Mouse (Mus musculus) hindbrain, embryonic 16.5 days (tissue): ENCODE data around the gene Gm17482. TPM values are rescaled to one million over a fixed set of nuclear protein-coding genes. Genes with fewer than 3 reads are reported as not detected.

ENCODE experiments used
- ATAC-seq: fragments of 200-750 bp; cut with Nextera tagmentation; 2 replicates; pipeline ENCODE4 v1.8.0; 2017; ENCODE audit warnings: moderate TSS enrichment, moderate library complexity
- H3K27ac ChIP-seq: fragments of 300-500 bp; sonication (generic); 2 replicates; pipeline ENCODE4 v1.5.1; 2014; ENCODE audit warnings: low read depth, mild to moderate bottlenecking, control low read depth, low read length, moderate library complexity
- H3K27me3 ChIP-seq: fragments of 300-500 bp; sonication (generic); replicated peaks from 2 replicates; pipeline ENCODE4 v1.6.1; 2014; ENCODE audit warnings: low read length; ENCODE audit not compliant: control insufficient read depth, insufficient read depth
- H3K36me3 ChIP-seq: fragments of 300-500 bp; sonication (generic); 2 replicates; pipeline ENCODE4 v1.6.1; 2014; ENCODE audit warnings: mild to moderate bottlenecking, low read length, moderate library complexity, mixed read lengths; ENCODE audit not compliant: control insufficient read depth, insufficient read depth
- H3K4me1 ChIP-seq: fragments of 300-500 bp; sonication (generic); 2 replicates; pipeline ENCODE4 v1.6.1; 2014; ENCODE audit warnings: low read depth, low read length; ENCODE audit not compliant: control insufficient read depth, insufficient read depth
- H3K4me2 ChIP-seq: fragments of 300-500 bp; sonication (generic); 2 replicates; pipeline ENCODE4 v1.6.1; 2014; ENCODE audit warnings: mild to moderate bottlenecking, low read length, control low read depth, moderate library complexity
- H3K4me3 ChIP-seq: fragments of 300-500 bp; sonication (generic); 2 replicates; pipeline ENCODE4 v1.5.1; 2014; ENCODE audit warnings: mild to moderate bottlenecking, low read length, control low read depth, moderate library complexity
- H3K9ac ChIP-seq: fragments of 300-500 bp; sonication (generic); 2 replicates; pipeline ENCODE4 v1.6.1; 2014; ENCODE audit warnings: low read depth, mild to moderate bottlenecking, control low read depth, low read length, moderate library complexity
- H3K9me3 ChIP-seq: fragments of 300-500 bp; sonication (generic); 2 replicates; pipeline ENCODE4 v1.6.1; 2014; ENCODE audit warnings: mild to moderate bottlenecking, low read length, moderate library complexity; ENCODE audit not compliant: control insufficient read depth
- WGBS: fragments of 180-500 bp; shearing (Covaris S2); extraction: QIAGEN DNeasy Blood & Tissue Kit; methylation state at CpG from one replicate; pipeline ENCODE4 v1.1.7; 2014; 5-methylcytosine and 5-hydroxymethylcytosine counted together
- polyA plus RNA-seq: library from polyadenylated mRNA; unstranded; fragments of >200 nt; fragmentation: Nextera tagmentation; extraction: Ambion mirVana; gene quantifications from 2 replicates; pipeline ENCODE4 v1.2.1, GENCODE M21; 2015

The Gm17482 gene
- polyA plus RNA-seq, 1 experiment from 2014 or later: not detected

DNA sequence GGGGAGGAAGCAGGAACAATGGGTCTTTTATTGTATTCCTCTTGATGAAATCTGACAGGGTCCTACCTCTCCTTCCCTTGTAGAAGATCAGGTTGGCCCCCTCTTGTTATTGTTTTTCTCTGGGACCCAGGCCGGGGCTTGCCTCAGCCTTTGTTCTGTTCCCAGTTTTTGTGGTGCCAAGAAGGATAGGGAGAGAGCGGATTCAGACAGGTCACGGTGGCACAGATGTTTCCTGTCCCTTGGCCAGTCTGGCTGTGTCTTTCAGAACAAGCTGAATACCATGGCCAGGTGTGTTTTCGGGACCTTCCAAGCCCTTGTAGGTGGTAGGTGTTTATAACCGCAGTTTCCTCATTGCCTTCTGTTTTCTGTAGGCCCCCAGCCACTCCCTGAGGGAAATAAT, 14.0 kb upstream of the Gm17482 start:
- H3K36me3 ChIP-seq: no peaks in the 10 kb centered on the region
- H3K9ac ChIP-seq: no peak overlapping the region
- no peak overlapping the region for H3K4me3 ChIP-seq

DNA sequence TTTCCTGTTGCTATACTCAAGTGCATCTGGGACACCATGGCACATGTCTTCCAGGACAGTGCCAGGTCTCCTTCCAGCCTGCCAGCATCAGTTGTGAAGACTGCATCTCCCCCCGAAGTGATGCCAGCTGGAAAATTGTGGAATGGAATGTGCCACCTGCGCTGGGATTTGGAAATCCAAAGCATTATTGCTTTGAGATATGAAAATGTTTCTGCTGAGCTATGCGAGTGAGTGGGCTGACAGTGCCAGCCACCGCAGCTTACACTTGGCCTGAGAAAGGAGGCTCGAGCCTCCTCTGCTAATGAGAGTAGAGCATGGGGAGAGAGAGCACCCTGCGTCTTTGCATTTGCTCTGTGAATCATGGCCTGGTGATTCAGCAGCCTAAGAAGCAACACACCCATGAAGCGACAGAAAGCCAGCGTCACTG, 5.9 kb upstream of the Gm17482 start:
- Histone ChIP-seq H3K27me3 (no peaks in the 10 kb centered on the region), H3K27ac (no peak overlapping the region), H3K9me3 (no peaks in the 10 kb centered on the region), H3K9ac (no peak overlapping the region), H3K4me3 (no peak overlapping the region), H3K36me3 (no peaks in the 10 kb centered on the region), H3K4me1 (peaks cover 3% of the 10 kb centered on the region; the same call in 1 of the 2 replicates), H3K4me2 (no peak overlapping the region)
- 65% methylated on average over 8 of the region's 8 CpGs for WGBS
- no peak for ATAC-seq

More for the DNA sequence above, 14.0 kb upstream of the Gm17482 start:
- Histone ChIP-seq H3K4me2 (no peak overlapping the region), H3K4me1 (no peaks in the 10 kb centered on the region), H3K9me3 (no peaks in the 10 kb centered on the region), H3K27me3 (no peaks in the 10 kb centered on the region), H3K27ac (no peak overlapping the region)
- WGBS: 52% methylated on average over 5 of the region's 5 CpGs
- no peak for ATAC-seq

DNA sequence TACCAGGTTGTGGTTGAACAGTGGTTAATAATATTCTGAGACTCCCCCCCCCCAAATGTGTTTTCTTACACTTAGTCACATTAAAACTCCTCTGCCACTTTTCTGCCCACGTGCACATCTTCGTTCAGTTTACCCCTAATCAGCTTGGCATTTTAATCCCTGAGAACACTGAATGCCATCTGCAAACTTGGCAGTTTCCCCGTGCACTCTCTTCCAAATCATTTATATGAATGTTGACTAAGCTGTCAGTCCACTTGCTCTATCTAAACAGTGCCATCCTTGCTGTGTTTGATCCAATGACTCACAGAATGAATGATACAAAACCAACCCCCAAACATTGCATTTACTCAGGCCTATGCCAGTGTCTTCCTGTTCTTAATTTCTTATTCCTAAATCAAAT, 1.6 kb upstream of the Gm17482 start:
- Histone ChIP-seq H3K4me1 (peaks cover 3% of the 10 kb centered on the region; the same call in 1 of the 2 replicates), H3K27me3 (no peaks in the 10 kb centered on the region), H3K4me2 (no peak overlapping the region), H3K9me3 (no peaks in the 10 kb centered on the region), H3K4me3 (no peak overlapping the region), H3K36me3 (no peaks in the 10 kb centered on the region), H3K9ac (no peak overlapping the region), H3K27ac (no peak overlapping the region)
- 46% methylated on average over 3 of the region's 3 CpGs for WGBS
- ATAC-seq: no peak

DNA sequence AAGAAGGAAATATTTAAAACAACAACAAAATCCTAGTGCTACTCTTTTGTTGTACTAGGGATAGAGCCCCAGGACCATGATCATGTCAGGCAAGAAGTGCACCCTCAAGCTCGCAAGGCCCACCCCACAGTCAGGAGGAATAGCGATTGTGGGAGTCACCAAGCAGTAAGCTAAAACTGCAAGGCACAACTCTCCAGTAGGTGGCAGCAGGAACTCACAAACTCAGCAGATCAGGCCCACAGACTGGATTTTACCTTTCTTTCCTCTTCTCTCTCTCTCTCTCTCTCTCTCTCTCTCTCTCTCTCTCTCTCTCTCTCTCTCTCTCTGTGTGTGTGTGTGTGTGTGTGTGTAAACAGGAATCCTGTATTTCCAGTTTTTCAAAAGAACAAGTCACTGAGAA, 386 bp downstream of the Gm17482 start:
- ATAC-seq: peak; percentile 81
- WGBS: 5% methylated on average over 2 of the region's 2 CpGs

DNA sequence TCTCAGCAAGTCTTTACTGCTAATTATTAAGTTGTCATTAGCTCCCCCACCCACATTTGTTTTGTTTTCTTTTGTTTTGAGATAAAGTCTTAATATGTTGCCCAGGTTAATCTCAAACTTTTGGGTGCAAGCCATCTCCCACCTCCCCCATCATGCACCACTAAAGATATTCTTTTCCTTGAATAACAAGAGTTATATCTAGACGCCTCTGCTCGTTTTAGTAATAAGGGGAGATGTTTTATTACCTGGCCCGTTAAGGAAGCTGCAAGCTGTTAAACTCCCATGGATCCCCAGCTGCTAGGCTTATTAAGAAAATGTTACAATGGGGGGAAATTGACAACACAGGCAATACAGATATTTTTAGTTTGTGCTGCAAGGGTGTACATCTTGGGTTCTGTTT, 3.4 kb downstream of the Gm17482 start:
- Histone ChIP-seq H3K9me3 (no peaks in the 10 kb centered on the region), H3K27me3 (no peaks in the 10 kb centered on the region), H3K4me1 (no peaks in the 10 kb centered on the region; the same call in 1 of the 2 replicates), H3K36me3 (no peaks in the 10 kb centered on the region), H3K4me2 (no peak overlapping the region), H3K4me3 (no peak overlapping the region), H3K27ac (no peak overlapping the region), H3K9ac (no peak overlapping the region)
- WGBS: 71% methylated on average over 3 of the region's 3 CpGs
- no peak for ATAC-seq

More for the DNA sequence above, 386 bp downstream of the Gm17482 start:
- H3K9ac ChIP-seq: no peak overlapping the region
- no peaks in the 10 kb centered on the region for H3K9me3 ChIP-seq
- H3K4me2 ChIP-seq: no peak overlapping the region
- no peak overlapping the region for H3K4me3 ChIP-seq
- no peaks in the 10 kb centered on the region for H3K27me3 ChIP-seq
- H3K4me1 ChIP-seq: no peaks in the 10 kb centered on the region; the same call in 1 of the 2 replicates
- no peak overlapping the region for H3K27ac ChIP-seq
- no peaks in the 10 kb centered on the region for H3K36me3 ChIP-seq

DNA sequence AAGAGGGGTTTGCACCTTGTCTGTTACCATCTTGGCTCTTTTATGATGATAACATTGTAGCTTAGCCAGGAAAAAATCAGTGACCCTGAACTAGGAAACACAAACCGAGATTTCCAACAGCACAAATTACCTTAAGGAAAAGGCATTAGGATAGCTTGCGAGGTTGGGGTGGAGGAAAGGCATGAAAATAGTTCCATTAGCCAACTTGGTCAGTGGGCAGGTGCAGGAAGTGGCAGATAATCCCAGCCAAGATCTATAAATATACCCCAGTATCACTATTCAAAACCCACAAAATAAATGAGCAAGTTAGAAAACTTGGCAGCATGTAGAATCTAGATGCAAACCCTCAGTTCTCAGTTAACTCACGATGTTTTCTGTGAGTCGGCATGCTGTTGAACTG, 4.7 kb downstream of the Gm17482 start:
- no peak overlapping the region for H3K4me3 ChIP-seq
- no peak overlapping the region for H3K27ac ChIP-seq
- H3K9me3 ChIP-seq: no peaks in the 10 kb centered on the region
- H3K4me1 ChIP-seq: no peaks in the 10 kb centered on the region; the same call in 1 of the 2 replicates
- H3K9ac ChIP-seq: no peak overlapping the region
- no peak overlapping the region for H3K4me2 ChIP-seq
- ATAC-seq: no peak
- WGBS: 86% methylated on average over 4 of the region's 4 CpGs
- H3K27me3 ChIP-seq: no peaks in the 10 kb centered on the region
- H3K36me3 ChIP-seq: no peaks in the 10 kb centered on the region

DNA sequence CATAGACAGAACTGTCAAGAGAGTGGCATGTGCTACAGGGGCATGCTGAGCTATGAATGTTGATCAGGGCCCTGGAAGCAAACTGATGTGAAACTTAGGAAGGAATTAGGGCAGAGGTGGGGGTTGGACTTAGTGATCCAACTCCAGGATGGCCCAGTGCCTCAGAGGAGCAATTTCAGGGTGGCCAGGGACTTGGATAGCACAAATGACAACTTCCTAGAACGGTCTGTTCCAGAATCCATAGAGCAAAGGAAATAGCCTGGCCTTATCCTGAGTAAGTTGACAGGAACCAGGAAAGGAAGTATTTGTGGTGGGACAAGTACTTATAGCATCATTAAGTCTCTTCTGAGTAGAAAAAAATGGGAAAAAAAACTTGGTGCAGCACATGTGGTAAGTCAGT, 5.4 kb downstream of the Gm17482 start:
- no peaks in the 10 kb centered on the region for H3K9me3 ChIP-seq
- H3K4me1 ChIP-seq: no peaks in the 10 kb centered on the region
- H3K36me3 ChIP-seq: no peaks in the 10 kb centered on the region
- H3K4me2 ChIP-seq: no peak overlapping the region
- no peak overlapping the region for H3K4me3 ChIP-seq
- WGBS: 83% methylated on average over 1 of the region's 1 CpGs
- no peak for ATAC-seq
- H3K9ac ChIP-seq: no peak overlapping the region
- no peak overlapping the region for H3K27ac ChIP-seq
- no peaks in the 10 kb centered on the region for H3K27me3 ChIP-seq

DNA sequence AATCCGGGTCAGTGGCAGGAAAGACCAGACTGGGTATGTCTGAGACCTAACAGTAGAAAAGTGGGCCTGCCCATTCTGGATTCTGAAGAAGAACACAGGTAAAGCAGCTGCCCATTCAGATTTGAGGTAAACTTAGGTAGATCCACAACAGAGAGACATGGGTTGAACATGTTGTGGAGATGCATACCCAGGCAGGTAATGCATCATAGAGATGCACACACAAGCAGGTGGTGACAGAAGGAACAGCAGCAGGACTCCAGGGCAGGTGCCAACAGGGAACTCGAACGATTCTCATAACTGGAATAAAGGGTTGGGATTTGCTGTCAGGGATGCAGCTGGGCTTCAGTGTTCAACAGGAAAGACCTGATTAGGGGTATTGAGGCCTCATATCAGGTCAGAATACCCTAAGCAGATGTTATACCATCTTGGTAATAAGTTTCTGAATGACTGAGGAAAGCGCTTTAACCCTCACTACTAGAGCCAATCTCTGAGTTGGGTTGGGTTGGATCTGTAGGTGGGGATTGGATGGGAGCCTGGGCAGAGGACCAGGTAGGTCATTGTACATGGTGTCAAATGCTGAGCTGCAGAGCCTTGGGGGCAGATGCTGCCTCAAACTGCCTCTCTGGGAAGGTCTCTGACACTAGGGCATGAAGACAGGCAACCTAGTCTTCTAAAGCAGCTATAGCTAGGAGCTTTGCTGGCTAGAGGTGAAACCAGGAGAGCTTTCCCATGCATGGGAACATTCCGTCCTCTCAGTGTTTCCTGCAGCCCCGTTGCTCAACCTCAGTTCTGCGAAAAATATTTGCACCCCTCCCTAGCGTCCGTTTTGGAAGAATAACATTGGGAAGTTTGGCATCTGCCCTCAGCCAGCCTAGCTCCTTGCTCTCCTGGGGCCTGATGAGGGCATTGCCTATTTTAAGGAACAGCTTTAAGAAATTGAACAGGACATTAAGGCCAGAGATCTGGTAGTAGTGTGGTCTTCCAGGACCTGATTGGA, 11.2 kb downstream of the Gm17482 start:
- H3K36me3 ChIP-seq: peaks cover 7% of the 10 kb centered on the region
- H3K27me3 ChIP-seq: no peaks in the 10 kb centered on the region
- H3K4me2 ChIP-seq: no peak overlapping the region
- H3K9ac ChIP-seq: no peak overlapping the region
- peaks cover 2% of the 10 kb centered on the region; the same call in 1 of the 2 replicates for H3K4me1 ChIP-seq
- no peak overlapping the region for H3K27ac ChIP-seq
- 86% methylated on average over 9 of the region's 9 CpGs for WGBS
- no peak overlapping the region for H3K4me3 ChIP-seq
- ATAC-seq: no peak
- no peaks in the 10 kb centered on the region for H3K9me3 ChIP-seq

DNA sequence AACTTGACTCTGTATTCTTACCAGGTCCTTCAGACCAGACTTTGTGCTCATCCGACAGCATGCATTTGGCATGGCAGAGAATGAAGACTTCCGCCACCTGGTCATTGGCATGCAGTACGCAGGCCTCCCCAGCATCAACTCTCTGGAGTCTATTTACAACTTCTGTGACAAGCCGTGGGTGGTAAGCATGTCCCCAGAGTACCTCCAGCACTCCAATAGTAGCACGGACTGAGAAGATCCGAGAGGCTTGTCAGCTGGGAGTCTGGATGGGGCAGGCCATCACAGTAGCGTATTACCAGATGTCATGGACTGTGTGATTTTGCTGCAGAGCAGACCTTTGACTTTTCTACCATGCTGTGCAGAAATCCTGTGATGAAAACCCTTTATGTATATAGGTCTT, 12.2 kb downstream of the Gm17482 start:
- Histone ChIP-seq H3K27me3 (no peaks in the 10 kb centered on the region), H3K9ac (no peak overlapping the region), H3K4me2 (no peak overlapping the region), H3K9me3 (no peaks in the 10 kb centered on the region), H3K4me1 (peaks cover 2% of the 10 kb centered on the region; the same call in 1 of the 2 replicates), H3K36me3 (peaks cover 7% of the 10 kb centered on the region), H3K4me3 (no peak overlapping the region), H3K27ac (no peak overlapping the region)
- no peak for ATAC-seq
- 78% methylated on average over 7 of the region's 7 CpGs for WGBS
